Mouse (Mus musculus): ENCODE measurements around the gene Hmgb4. TPM values are rescaled to one million over a fixed set of nuclear protein-coding genes. Genes with fewer than 3 reads are reported as not detected.

Hmgb4 gene
- polyA plus RNA-seq (2012; rRNA removed; ENCODE audit: low replicate concordance) = not detected in 2 replicates

GRCm38 (mm10) chr4:128260907-128261560 is at the start of gene Hmgb4:
TSS of gene Hmgb4 (minus strand) at chr4:128260957.

